Mouse (Mus musculus) kidney, postnatal 4 days (tissue): ENCODE results near the gene Inip.
A peak's percentile ranks its signal among the peaks of the same experiment; 100 is the strongest.
"Not testable (repeated sequence)": the region's sequence is repeated elsewhere in the genome, so short reads cannot be mapped to it uniquely, and the experiment has no call there.

Source experiments
- DNase-seq, 2 experiments: peaks; one replicate each; pipeline ENCODE4 v3.0.0; 2021; ENCODE audit warnings: mixed read lengths in 2 of 2

Gene Inip

GRCm38 (mm10) chr4:59807521-59807920, 6.1 kb upstream of the Inip start:
- no peak for DNase-seq

DNA sequence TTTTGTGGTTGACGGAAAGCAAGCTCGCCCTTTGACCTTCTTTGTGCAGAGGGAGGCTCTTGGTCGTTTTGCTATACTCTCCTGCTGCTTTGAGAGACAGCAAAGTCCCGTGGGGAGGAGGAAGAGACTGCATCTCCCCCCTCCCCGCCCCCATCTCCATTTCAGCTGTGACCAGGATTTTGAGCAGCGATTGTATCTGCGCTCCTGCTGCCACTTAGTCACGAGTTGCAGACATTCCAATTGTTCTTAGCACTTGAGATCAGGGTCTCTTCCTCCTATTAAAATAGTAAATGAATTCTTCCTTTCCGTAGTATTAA, 5.4 kb upstream of the Inip start:
- DNase-seq, result no peak

DNA sequence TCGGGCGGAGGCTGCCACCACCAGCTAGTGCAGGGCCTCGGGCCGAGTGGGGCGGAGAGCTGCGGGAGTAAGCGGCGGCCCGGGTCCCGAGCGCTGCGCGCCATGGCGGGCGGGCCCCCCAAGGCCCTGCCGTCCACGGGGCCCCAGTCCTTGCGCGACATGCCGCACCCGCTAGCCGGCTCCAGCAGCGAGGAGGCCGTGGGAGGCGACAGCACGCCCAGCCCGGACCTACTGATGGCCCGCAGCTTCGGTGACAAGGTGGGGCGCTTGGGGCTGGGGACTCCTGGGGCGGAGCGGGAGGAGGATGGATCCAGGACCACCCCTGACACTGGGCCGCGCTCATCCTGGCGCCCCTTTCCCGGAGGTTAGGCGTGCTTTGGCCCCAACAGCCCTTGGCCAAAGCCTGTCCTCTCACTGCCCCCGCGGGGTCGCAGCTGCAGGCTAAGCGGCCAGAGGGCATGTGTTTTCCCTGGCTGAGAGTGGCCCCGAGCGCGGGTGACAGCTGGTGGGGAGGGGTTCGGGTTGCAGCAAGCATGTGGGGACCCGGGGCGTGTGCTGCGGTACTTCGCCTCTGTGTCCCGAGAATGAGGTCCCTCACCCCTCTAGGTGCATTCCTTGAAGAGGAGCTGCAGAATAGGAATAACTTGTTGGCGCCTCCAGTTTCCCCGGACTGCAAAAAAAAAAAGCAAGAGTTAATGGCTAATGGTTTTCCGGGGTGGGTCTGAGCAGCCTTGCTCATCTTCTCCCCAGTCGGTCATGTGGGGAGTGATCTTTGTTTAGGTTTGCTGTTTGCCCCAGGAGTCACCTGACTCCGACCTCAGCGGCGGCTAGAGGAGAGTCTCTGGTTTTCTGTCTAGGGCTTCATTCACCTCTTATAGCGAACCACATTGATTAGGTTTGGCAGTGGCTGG, 4.8 kb upstream of the Inip start:
- peak; percentile 60 to 65 for DNase-seq

- DNase-seq, result peak; percentile 93 to 96
Observed at GRCm38 (mm10) chr4:59805181-59805967, 4.0 kb upstream of the Inip start, which contains the start of gene Snx30. Snx30 (plus strand) TSS chr4:59805840.

DNA sequence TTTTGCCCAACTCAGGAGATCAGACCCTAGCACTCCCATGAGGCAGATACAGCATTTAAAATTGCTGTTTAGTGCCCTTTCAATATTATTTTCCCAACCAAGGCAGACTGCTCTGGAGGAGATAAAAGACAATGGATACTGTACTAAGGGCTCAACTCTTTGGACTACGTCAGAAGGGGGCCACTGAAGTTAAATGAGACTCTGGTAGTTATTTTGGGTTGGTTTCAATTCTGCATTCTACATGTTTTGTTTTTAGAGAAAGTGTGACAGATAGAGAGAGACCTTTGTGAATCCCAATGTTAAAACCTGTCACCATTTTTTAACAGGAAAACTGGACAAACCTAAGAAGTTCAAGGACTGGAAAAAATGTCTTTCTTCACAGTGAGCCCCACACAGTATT, 3.4 kb upstream of the Inip start:
- no peak for DNase-seq

DNA sequence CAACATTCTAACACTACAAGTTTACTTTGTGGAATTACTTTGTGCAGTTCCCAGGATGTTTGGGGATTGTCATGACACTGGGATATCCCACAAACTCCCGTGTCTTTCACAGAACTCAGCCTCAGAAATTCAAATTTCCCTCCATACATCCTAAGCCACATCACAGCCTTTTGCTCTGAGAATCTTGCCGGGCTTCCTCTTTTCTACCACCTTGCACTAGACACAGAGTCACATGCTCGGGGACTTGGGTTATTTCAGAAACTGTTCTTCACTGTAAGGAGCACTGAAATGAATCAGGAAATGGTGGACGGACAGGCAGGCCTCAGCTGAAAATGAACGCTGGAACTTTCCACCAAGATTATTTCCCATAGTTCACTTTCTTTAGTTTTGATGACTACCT, 2.0 kb upstream of the Inip start:
- no peak for DNase-seq

DNA sequence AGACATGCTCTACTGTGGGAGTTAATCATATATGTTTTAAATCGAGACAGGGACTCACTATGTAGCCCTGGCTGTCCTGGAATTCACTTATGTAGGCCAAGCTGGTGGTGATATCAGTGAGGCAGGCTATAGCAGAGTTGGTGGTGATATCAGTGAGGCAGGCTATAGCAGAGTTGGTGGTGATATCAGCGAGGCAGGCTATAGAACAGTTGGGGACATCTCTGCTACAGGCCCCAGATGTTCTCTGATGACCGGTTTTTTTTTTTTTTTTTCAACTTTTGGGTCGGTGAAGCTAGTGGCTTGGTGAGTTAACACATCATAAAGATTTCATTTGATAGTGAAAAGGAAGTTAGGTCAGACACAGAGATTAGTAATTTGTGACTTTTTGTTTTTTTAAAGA, 1.4 kb upstream of the Inip start:
- no peak for DNase-seq

- no peak for DNase-seq
Observed at GRCm38 (mm10) chr4:59802107-59802506, 718 bp upstream of the Inip start.

DNA sequence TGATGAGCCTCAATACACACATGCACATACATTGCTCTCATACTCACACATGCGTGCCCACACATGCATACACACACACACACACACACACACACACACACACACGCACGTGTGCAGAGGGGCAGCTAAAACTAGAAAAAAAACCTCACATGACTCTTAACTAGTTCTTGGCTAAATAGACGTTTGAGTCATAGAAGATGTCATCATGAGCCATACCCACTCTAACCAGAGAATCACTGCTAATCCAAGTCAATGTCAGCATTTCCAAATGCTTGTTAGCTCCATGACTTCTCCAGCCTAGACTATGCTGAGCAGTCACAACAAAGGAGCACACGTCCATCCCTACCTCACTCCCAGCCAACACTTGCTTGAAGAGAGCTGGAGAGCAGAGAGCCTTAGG, 1.2 kb downstream of the Inip start:
- DNase-seq, result no peak

- DNase-seq, result no peak
Observed at GRCm38 (mm10) chr4:59795788-59796455, 5.5 kb downstream of the Inip start.

- DNase-seq, result no peak
Observed at GRCm38 (mm10) chr4:59794116-59794515, 7.3 kb downstream of the Inip start.

DNA sequence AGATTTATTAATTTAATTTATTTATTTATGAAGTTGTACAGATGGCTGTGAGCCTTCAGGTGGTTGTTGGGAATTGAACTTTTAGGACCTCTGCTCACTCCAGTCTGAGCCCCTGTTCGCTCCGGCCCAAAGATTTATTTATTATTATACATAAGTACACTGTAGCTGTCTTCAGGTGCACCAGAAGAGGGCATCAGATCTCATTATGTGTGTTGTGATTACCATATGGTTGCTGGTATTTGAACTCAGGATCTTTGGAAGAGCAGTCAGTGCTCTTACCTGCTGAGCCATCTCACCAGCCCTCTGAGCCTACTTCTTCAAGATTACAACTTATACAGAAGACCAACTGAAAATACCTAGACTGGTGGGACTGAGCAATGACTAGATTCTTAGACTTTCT, 7.8 kb downstream of the Inip start:
- DNase-seq, result not testable (repeated sequence)

- no peak for DNase-seq
Observed at GRCm38 (mm10) chr4:59789015-59789414, 12.4 kb downstream of the Inip start.

DNA sequence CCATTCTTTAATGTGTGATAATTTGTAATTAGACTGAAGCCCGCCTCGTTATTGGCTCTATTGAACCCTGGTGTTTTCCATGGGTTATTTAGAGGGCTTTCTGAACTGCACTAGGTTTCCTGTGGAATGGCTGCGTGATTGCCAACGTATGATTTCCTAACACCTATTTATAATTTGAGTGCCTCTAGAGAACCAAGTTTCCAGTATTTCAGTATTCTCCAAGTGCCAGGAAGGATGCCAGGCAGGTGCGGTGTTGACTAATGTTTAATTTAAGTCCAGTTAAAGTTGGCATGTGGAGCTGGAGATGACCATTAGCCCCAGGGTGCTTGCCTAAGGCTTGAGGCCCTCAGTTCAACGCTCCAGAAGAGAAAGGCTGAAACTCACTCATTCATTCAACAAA, 14.3 kb downstream of the Inip start:
- no peak for DNase-seq

GRCm38 (mm10) chr4:59786661-59787060, 14.7 kb downstream of the Inip start:
- DNase-seq, result peak; percentile 85 to 87

DNA sequence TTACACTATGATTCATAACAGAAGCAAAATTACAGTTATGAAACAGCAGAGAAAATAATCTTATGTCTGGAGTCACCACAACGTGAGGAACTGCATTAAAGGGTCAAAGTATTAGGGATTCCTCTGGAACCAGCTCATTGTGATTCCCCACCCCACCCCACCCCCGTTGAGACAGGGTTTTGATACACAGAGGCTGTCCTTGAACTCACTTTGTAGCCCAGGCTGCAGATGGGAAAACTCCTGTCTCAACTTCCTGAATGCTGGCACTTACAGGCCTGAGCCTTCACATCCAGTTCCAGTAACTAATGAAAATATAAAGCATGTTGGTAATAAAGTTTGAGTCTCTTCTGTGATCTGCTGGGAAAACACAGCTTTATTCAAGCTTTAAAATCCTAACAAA, 16.0 kb downstream of the Inip start:
- no peak for DNase-seq

DNA sequence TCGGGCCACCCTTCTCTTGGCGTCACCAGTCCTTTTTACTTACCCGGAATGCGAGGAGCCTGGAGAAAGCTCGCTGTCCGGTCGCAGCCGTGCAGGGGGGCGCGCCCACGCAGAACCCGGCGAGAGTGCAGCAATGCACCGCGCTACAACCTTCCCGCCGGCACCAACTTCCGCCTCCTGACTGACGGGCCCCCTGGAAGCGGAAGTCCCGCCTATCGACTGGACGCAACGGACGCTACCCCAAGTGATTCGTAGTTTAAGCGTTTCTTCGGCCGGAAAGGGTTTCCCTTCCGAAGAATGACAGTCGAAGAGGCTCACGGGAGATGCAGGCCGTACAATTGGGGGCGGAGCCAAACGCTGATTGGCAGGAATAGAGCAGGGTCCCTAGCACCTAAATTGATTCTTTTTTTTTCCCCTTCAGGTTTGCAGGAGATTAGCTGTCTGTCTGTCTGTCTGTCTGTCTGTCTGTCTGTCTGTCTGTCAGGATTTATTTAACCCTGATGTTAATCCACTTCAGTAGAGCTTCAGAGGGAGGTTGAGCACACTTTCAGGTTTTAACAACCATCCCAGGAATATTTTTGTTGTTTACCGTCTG, 17.6 kb downstream of the Inip start:
- DNase-seq, result peak; percentile 96 to 97

GRCm38 (mm10) chr4:59782853-59783684, 18.3 kb downstream of the Inip start:
- DNase-seq, result no peak

DNA sequence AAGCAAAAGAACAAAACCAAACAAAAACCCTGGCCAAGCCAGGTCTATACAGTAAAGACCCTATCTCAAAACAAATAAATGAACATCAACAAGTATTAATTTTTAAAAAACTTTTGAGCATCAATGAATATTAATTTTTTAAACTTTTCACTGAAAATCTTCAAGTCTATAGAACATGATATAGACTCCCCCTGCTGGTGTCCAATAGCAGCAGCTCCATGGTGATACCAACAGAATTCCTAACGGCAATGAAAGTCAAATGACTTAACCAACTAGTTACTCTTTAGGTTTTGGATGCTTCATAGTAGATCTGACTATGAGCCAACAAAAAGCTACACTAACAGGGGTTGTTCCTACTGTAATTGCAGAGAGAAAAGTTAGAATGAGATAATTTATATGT, 20.8 kb downstream of the Inip start:
- DNase-seq, result peak; percentile 28 to 52

DNA sequence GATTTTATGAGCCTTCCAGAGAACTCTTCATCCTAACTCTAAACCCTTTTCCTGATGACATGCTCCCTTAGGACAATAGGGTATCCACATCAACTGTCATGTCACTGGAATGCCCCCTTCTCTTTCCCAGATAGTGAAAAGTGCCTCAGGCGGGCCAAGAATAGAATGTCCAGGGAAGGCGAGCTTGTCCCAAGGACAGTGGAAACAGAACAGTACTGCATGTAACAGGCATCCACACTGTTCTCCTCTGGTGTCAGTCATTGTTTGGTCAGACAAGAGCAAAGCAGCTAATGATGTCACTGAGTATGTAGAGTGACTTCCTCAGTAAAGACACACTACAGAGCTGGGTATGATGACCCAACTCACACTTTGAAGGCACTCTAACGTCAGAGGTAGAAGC, 23.6 kb downstream of the Inip start:
- no peak for DNase-seq

DNA sequence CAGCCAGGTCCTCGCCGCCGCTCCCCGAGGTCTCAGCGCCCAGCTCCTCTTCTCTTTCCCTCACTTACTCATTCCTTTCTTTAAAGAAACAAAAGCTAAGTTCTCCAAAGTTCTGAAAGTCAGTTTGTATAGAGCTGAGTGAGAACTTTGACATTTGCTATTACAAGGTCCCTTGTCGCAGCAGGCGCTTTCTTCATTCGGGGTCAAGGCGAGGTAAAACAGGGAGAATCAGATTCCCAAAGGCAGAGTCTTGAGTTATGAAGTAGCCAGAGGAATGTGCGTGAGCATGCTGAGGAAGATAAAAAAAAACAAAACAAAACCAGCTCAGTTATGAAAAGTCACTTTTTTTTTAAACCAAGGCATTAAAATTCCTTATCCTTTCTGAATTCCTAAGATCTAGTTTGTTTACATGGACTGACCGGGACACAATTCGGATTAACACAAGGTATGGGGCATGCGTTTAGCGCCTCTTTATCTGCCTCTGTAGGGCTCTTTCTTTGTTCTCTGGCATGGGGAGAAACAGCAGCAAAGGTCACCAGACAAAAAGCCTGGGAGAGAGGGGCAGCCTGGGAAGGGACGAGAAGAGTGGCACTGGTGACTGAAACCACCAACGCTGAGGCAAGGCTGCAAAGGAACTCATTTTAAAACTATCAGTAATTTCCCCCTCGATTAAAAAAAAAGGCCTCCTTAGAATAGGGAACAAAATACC, 29.1 kb downstream of the Inip start:
- no peak for DNase-seq

DNA sequence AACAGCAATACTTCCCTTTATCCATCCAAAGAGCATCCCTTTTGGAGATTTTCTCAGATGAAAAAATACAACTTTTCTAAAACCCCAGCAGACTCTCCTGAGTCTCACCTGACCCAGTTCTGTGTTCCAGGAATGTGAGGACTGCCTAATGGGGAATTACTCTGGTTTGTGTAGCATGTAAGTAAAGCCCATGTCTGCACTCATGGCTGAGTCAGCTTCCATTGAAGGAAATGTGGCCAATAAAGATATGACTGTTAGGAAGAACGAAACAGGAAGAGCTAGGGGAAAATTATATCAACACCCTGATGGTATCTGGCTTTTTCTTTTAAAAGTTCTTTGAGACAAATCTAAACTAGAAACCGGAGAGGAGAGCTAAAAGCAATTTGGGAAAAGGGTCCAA, 33.7 kb downstream of the Inip start:
- no peak for DNase-seq
